Mouse (Mus musculus) ovary, postnatal 14 days (tissue): ENCODE results near the gene Iqgap3.

Source experiments
- DNase-seq: peaks from one replicate; pipeline ENCODE4 v3.0.0; 2022; ENCODE audit warnings: low spot score

Iqgap3 gene

GRCm38 (mm10) chr3:88138336-88139242, 56.8 kb downstream of the Iqgap3 start:
- peak; percentile 81 for DNase-seq

- DNase-seq, result no peak
Measured at GRCm38 (mm10) chr3:88139243-88140177, 57.7 kb downstream of the Iqgap3 start.

- DNase-seq, result peak; percentile 63
Measured at GRCm38 (mm10) chr3:88140178-88140902, 58.6 kb downstream of the Iqgap3 start.

DNA sequence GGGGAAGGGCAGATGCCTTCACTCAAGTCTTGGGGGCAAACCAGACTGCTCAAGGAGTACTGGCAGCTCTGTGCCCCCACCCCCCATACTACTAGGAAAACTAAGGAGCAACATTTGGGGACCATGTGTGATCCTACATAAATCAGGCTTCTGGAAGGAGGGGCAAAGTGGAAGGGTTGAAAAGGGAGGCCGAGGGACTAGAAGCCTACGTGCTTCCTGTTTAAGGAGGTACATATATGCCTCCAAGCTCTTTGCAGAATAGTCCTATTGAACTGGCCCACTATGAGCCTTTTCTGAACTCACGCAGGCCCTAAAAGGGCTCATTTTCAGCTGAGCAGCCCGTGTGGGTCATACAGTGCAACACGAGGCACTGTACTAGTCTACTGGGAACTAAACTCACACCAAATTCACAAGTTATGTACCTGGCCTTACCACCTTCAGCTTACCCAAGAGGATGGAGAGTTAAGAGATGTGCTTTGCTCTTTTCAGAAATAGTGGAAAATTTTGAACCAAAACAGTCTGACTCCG, 59.2 kb downstream of the Iqgap3 start:
- DNase-seq, result no peak

- no peak for DNase-seq
Measured at GRCm38 (mm10) chr3:88141439-88141786, 59.6 kb downstream of the Iqgap3 start.

- peak; percentile 90 for DNase-seq
Measured at GRCm38 (mm10) chr3:88141787-88142523, 60.2 kb downstream of the Iqgap3 start, which contains the start of gene Mef2d. TSS of gene Mef2d (plus strand) at chr3:88142372.

DNA sequence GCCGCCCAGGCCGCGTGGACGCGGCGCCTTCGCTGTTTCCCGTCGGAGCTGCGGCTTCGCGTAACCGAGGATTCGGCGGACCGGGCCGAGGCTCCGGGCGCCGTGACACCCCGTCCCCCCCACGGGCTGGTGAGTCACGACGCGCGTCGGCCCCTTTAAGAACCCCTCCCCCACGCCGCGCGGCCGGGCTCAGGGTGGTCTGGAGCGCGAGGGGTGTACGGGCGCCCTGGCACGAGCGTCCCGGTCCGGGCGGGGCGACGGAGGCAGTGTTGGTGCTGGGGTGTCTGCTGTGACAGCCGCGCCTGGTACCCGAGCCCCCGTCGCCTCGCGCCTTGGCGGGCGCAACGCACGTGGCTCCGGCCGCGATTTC, 60.8 kb downstream of the Iqgap3 start:
- no peak for DNase-seq

GRCm38 (mm10) chr3:88142916-88143771, 61.4 kb downstream of the Iqgap3 start:
- DNase-seq, result peak; percentile 35

- no peak for DNase-seq
Measured at GRCm38 (mm10) chr3:88143961-88144486, 62.3 kb downstream of the Iqgap3 start.

- no peak for DNase-seq
Measured at GRCm38 (mm10) chr3:88144648-88145410, 63.1 kb downstream of the Iqgap3 start.

- no peak for DNase-seq
Measured at GRCm38 (mm10) chr3:88145411-88145782, 63.6 kb downstream of the Iqgap3 start.

DNA sequence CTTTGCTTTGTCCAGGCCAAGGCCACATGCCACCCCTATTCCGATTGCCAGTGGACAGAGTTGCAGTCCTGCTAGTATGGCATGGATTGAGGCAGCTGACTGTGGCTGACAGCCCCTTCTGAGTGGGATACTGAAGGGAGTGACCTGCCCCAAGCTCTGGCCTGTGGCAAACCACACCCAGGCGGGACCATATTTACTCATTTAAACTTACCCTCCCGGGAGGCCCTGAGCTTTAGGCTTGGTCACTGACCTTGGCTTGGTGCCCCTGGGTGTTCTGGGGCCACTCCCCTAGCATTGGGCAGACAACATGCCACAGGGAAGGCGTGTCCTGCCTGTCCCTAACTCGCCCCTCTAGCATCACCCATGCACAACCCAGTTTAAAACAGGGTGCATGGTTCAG, 64.2 kb downstream of the Iqgap3 start:
- DNase-seq, result no peak

DNA sequence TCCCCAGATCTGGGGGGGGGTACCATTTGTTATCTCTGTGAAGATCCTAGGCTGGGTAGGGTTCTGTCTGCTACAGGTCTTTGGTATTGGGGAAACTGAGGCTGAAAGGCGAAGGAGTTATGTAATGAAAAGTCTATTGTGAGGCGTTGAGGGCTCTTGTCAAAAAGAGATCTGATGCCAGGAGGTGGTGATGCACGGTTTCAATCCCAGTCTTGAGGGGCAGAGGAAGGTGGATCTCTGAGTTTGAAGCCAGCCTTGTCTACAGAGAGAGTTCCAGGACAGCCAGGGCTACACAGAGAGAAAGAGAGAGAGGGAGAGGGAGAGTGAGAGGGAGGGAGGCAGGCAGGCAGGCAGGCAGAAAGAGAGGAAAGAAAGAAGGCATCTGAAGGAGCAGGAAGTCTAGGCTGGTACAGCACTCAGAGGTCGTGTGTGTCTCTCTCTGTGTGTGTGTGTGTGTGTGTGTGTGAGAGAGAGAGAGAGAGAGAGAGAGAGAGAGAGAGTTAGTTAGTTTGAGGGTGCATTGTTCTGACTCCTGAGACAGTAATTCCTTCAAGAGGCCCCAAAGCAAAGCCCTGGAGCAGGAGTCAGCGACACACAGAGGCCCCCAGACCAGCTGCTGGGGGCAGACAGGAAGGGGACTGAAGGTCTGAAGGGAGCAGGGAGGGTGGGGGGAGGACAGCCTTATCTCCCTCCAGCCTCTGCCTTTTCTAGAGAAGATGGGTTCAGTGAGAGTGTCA, 64.8 kb downstream of the Iqgap3 start:
- DNase-seq, result no peak

DNA sequence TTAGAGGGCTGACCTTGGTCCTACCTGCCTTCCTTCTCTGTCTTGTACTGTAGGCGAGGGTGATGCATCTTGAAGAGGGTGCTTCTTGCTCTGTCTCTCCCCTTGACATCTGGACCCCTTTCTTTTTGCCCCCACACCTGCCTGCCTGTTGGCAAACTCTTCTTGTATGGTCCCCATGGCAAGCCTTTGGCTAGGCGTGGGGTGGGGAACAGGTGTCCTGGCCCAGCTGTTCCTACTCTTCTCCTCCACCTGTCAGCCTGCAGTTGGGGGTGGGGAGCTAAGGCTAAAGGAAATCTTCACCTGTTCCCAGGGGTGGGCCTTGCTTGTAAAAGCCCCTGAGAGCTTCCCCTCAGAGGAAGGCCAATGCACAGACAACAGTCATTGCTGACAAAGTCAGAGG, 65.7 kb downstream of the Iqgap3 start:
- DNase-seq, result no peak

DNA sequence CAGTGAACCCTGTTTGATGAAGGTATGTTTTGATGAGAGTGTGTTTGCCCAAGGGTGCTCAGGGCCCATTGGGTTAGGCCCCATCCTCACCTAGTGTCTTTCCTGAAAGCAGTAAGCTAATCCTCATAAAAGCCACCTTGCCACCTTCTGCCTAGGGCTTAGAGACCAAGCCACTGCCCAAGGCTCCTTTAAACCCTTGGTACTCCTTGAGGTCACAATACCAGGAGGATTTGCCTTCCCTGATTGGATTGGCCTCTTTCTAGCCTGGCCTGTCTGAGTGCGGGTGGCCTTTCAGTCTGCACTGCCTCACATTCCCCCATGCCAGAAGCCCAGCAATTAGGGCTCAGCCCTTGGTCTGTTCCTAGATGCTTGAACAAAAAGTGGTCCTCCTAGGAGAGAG, 66.1 kb downstream of the Iqgap3 start:
- no peak for DNase-seq

GRCm38 (mm10) chr3:88148354-88148753, 66.6 kb downstream of the Iqgap3 start:
- no peak for DNase-seq

GRCm38 (mm10) chr3:88148776-88149509, 67.2 kb downstream of the Iqgap3 start:
- no peak for DNase-seq

DNA sequence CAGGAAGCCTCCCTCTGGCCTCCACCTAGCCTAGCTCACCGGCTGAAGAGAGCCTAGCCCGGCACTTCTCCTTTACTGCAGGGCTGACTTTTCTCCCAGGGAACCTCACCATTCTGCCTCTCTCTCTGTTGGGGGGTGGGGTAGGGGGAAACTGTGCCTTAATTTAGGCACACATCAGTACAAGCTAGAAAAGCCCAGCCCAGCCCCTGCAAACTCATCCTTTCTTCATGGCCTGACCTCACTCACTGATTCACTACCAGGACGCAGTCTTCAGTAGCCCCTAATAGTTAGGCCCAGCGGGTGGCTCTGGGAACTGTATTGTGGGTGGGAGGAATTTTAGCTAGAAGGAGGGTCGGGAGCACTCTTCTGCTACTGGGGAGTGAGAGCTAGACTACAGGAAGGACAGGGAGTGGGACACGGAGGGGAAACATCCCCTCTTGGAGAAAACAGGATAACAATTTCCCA, 67.8 kb downstream of the Iqgap3 start:
- DNase-seq, result no peak
